Mouse (Mus musculus): ENCODE data around the gene Fbxo11. TPM values are rescaled to one million over a fixed set of nuclear protein-coding genes. Genes with fewer than 3 reads are reported as not detected.

The Fbxo11 gene
- polyA plus RNA-seq, 2 experiments = 29.5 to 63.0 TPM

GRCm38 (mm10) chr17:88111081-88111796 is 46.1 kb upstream of the Fbxo11 start:
- Histone ChIP-seq H3K4me3 (replicated peaks; ENCODE audit: low read length) (no peak overlapping the region), H3K4me2 (replicated peaks; ENCODE audit: low read depth, low read length, severe bottlenecking) (no peak overlapping the region), H3K9me3 (ENCODE audit: control insufficient read depth, low read length) (no peaks in the 10 kb centered on the region), H3K36me3 (ENCODE audit: control insufficient read depth, insufficient read depth, low read length) (no peaks in the 10 kb centered on the region), H3K27ac (replicated peaks; ENCODE audit: low read depth, low read length) (no peak overlapping the region), H3K27me3 (ENCODE audit: control insufficient read depth, insufficient read depth, low read length) (no peaks in the 10 kb centered on the region), H3K4me1 (ENCODE audit: control insufficient read depth, insufficient read depth, low read length) (0 out of 2 replicates have a peak, but pooled peaks cover 5% of the 10 kb centered on the region), H3K9ac (ENCODE audit: low read depth, low read length, severe bottlenecking) (no peak overlapping the region)
- ATAC-seq (ENCODE audit: low FRiP score, low read depth) = no peak; the same call in 1 of the 2 replicates
- TF ChIP-seq POLR2A (IDR thresholded peaks at IDR 0.05; ENCODE audit: borderline replicate concordance, extremely low read depth, insufficient read depth, insufficient read length) = no peak
- WGBS = 66% methylated on average over 12 of the region's 12 CpGs
- DNase-seq (ENCODE audit: low spot score) = peak; percentile 71

- no peak for TF ChIP-seq POLR2A (IDR thresholded peaks at IDR 0.05; ENCODE audit: borderline replicate concordance, extremely low read depth, insufficient read depth, insufficient read length)
- no peak for DNase-seq (ENCODE audit: low spot score)
- Histone ChIP-seq H3K36me3 (ENCODE audit: control insufficient read depth, insufficient read depth, low read length) (no peaks in the 10 kb centered on the region), H3K27me3 (ENCODE audit: control insufficient read depth, insufficient read depth, low read length) (no peaks in the 10 kb centered on the region), H3K4me1 (ENCODE audit: control insufficient read depth, insufficient read depth, low read length) (0 out of 2 replicates have a peak, but pooled peaks cover 5% of the 10 kb centered on the region), H3K27ac (replicated peaks; ENCODE audit: low read depth, low read length) (no peak overlapping the region), H3K4me3 (replicated peaks; ENCODE audit: low read length) (no peak overlapping the region), H3K9me3 (ENCODE audit: control insufficient read depth, low read length) (no peaks in the 10 kb centered on the region), H3K9ac (ENCODE audit: low read depth, low read length, severe bottlenecking) (no peak overlapping the region), H3K4me2 (replicated peaks; ENCODE audit: low read depth, low read length, severe bottlenecking) (no peak overlapping the region)
- ATAC-seq (ENCODE audit: low FRiP score, low read depth) = no peak
- 81% methylated on average over 4 of the region's 4 CpGs for WGBS
Observed at GRCm38 (mm10) chr17:88107708-88108107, 42.6 kb upstream of the Fbxo11 start.

- Histone ChIP-seq H3K4me3 (replicated peaks; ENCODE audit: low read length) (no peak overlapping the region), H3K27ac (replicated peaks; ENCODE audit: low read depth, low read length) (no peak overlapping the region), H3K9me3 (ENCODE audit: control insufficient read depth, low read length) (no peaks in the 10 kb centered on the region), H3K36me3 (ENCODE audit: control insufficient read depth, insufficient read depth, low read length) (no peaks in the 10 kb centered on the region), H3K4me2 (replicated peaks; ENCODE audit: low read depth, low read length, severe bottlenecking) (no peak overlapping the region), H3K9ac (ENCODE audit: low read depth, low read length, severe bottlenecking) (no peak overlapping the region), H3K27me3 (ENCODE audit: control insufficient read depth, insufficient read depth, low read length) (no peaks in the 10 kb centered on the region), H3K4me1 (ENCODE audit: control insufficient read depth, insufficient read depth, low read length) (no peaks in the 10 kb centered on the region)
- TF ChIP-seq POLR2A (IDR thresholded peaks at IDR 0.05; ENCODE audit: borderline replicate concordance, extremely low read depth, insufficient read depth, insufficient read length) = no peak
- DNase-seq (ENCODE audit: low spot score) = no peak
- ATAC-seq (ENCODE audit: low FRiP score, low read depth) = no peak
- WGBS = 89% methylated on average over 9 of the region's 9 CpGs
Observed at GRCm38 (mm10) chr17:88106365-88106764, 41.3 kb upstream of the Fbxo11 start.

- no peak overlapping the region for H3K27ac ChIP-seq (replicated peaks; ENCODE audit: low read depth, low read length)
- H3K4me1 ChIP-seq (ENCODE audit: control insufficient read depth, insufficient read depth, low read length) = no peaks in the 10 kb centered on the region
- 77% methylated on average over 7 of the region's 7 CpGs for WGBS
- H3K36me3 ChIP-seq (ENCODE audit: control insufficient read depth, insufficient read depth, low read length) = no peaks in the 10 kb centered on the region
- no peak overlapping the region for H3K4me3 ChIP-seq (replicated peaks; ENCODE audit: low read length)
- H3K27me3 ChIP-seq (ENCODE audit: control insufficient read depth, insufficient read depth, low read length) = no peaks in the 10 kb centered on the region
- H3K4me2 ChIP-seq (replicated peaks; ENCODE audit: low read depth, low read length, severe bottlenecking) = no peak overlapping the region
- ATAC-seq (ENCODE audit: low FRiP score, low read depth) (no peak), DNase-seq (ENCODE audit: low spot score) (no peak)
- no peak for TF ChIP-seq POLR2A (IDR thresholded peaks at IDR 0.05; ENCODE audit: borderline replicate concordance, extremely low read depth, insufficient read depth, insufficient read length)
- no peak overlapping the region for H3K9ac ChIP-seq (ENCODE audit: low read depth, low read length, severe bottlenecking)
- H3K9me3 ChIP-seq (ENCODE audit: control insufficient read depth, low read length) = no peaks in the 10 kb centered on the region
Observed at GRCm38 (mm10) chr17:88102597-88102996, 37.5 kb upstream of the Fbxo11 start.

GRCm38 (mm10) chr17:88098181-88098852 is 33.2 kb upstream of the Fbxo11 start:
- no peak for TF ChIP-seq POLR2A (IDR thresholded peaks at IDR 0.05; ENCODE audit: borderline replicate concordance, extremely low read depth, insufficient read depth, insufficient read length)
- Histone ChIP-seq H3K27ac (replicated peaks; ENCODE audit: low read depth, low read length) (no peak overlapping the region), H3K9ac (ENCODE audit: low read depth, low read length, severe bottlenecking) (no peak overlapping the region), H3K9me3 (ENCODE audit: control insufficient read depth, low read length) (no peaks in the 10 kb centered on the region), H3K4me1 (ENCODE audit: control insufficient read depth, insufficient read depth, low read length) (no peaks in the 10 kb centered on the region), H3K4me2 (replicated peaks; ENCODE audit: low read depth, low read length, severe bottlenecking) (no peak overlapping the region), H3K36me3 (ENCODE audit: control insufficient read depth, insufficient read depth, low read length) (no peaks in the 10 kb centered on the region), H3K27me3 (ENCODE audit: control insufficient read depth, insufficient read depth, low read length) (no peaks in the 10 kb centered on the region), H3K4me3 (replicated peaks; ENCODE audit: low read length) (no peak overlapping the region)
- 90% methylated on average over 9 of the region's 9 CpGs for WGBS
- no peak for ATAC-seq (ENCODE audit: low FRiP score, low read depth)
- DNase-seq (ENCODE audit: low spot score) = no peak
